Mouse (Mus musculus) intestine, embryonic 16.5 days (tissue): Measurements from ENCODE around the gene Tmem132b. TPM values are rescaled to one million over a fixed set of nuclear protein-coding genes. Genes with fewer than 3 reads are reported as not detected.

Source experiments
- ATAC-seq: fragments of 200-750 bp; cut with Nextera tagmentation; 2 replicates; pipeline ENCODE4 v1.8.0; 2017; ENCODE audit warnings: moderate TSS enrichment, moderate library complexity
- H3K27ac ChIP-seq: fragments of 300-500 bp; sonication (generic); 2 replicates; pipeline ENCODE4 v1.5.1; 2014; ENCODE audit warnings: mild to moderate bottlenecking, low read length
- H3K27me3 ChIP-seq: fragments of 300-500 bp; sonication (generic); replicated peaks from 2 replicates; pipeline ENCODE4 v1.6.1; 2014; ENCODE audit warnings: low read length, control low read depth, mixed read lengths; ENCODE audit not compliant: control insufficient read depth, insufficient read depth
- H3K36me3 ChIP-seq: fragments of 300-500 bp; sonication (generic); 2 replicates; pipeline ENCODE4 v1.6.1; 2014; ENCODE audit warnings: low read length, control low read depth; ENCODE audit not compliant: control insufficient read depth, insufficient read depth
- H3K4me1 ChIP-seq: fragments of 300-500 bp; sonication (generic); 2 replicates; pipeline ENCODE4 v1.6.1; 2014; ENCODE audit warnings: low read length, control low read depth, mixed read lengths; ENCODE audit not compliant: control insufficient read depth, insufficient read depth
- H3K4me2 ChIP-seq: fragments of 300-500 bp; sonication (generic); 2 replicates; pipeline ENCODE4 v1.6.1; 2014; ENCODE audit warnings: low read depth, low read length, control low read depth
- H3K4me3 ChIP-seq: fragments of 300-500 bp; sonication (generic); 2 replicates; pipeline ENCODE4 v1.5.1; 2014; ENCODE audit warnings: mild to moderate bottlenecking, low read length
- H3K9ac ChIP-seq: fragments of 300-500 bp; sonication (generic); 2 replicates; pipeline ENCODE4 v1.6.1; 2014; ENCODE audit warnings: low read depth, low read length
- H3K9me3 ChIP-seq: fragments of 300-500 bp; sonication (generic); 2 replicates; pipeline ENCODE4 v1.6.1; 2016; ENCODE audit warnings: low read length, control low read depth; ENCODE audit not compliant: control insufficient read depth
- WGBS: fragments of 180-500 bp; shearing (Covaris S2); extraction: QIAGEN DNeasy Blood & Tissue Kit; methylation state at CpG from one replicate; pipeline ENCODE4 v1.1.7; 2014; 5-methylcytosine and 5-hydroxymethylcytosine counted together
- polyA plus RNA-seq: library from polyadenylated mRNA; unstranded; fragments of >200 nt; fragmentation: Nextera tagmentation; extraction: Ambion mirVana; gene quantifications from 2 replicates; pipeline ENCODE4 v1.2.1, GENCODE M21; 2015

Gene Tmem132b
- polyA plus RNA-seq, 1 experiment from 2014 or later = 0.11 TPM

DNA sequence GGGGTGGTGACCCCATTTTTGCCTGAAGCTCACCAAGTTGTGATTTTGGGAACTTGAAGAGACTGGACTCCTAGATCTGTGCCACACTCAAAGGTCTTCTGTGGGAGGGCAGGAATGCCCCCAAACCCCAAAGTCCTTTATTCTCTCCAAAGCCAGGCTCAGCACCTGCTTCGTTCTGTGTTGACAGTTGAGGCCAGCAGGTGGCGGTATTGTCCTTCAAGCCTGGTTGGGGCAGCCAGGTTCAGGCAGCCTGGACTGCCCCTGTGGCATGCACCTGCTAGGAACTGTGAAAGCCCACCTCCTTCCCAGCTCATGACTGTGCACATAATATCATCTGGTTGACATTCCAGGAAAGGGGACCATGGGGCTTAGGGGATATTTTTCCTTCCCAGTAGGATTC lies 82.8 kb downstream of the Tmem132b start:
- H3K36me3 ChIP-seq = no peaks in the 10 kb centered on the region
- H3K9me3 ChIP-seq = no peaks in the 10 kb centered on the region
- H3K9ac ChIP-seq = no peak overlapping the region
- no peaks in the 10 kb centered on the region for H3K4me1 ChIP-seq
- no peak overlapping the region for H3K4me2 ChIP-seq
- no peak overlapping the region for H3K27ac ChIP-seq
- H3K27me3 ChIP-seq = no peaks in the 10 kb centered on the region
- 59% methylated on average over 2 of the region's 2 CpGs for WGBS
- no peak for ATAC-seq
- H3K4me3 ChIP-seq = no peak overlapping the region

- Histone ChIP-seq H3K9me3 (no peaks in the 10 kb centered on the region), H3K36me3 (no peaks in the 10 kb centered on the region), H3K4me3 (no peak overlapping the region), H3K4me2 (no peak overlapping the region), H3K27ac (no peak overlapping the region), H3K9ac (no peak overlapping the region), H3K27me3 (no peaks in the 10 kb centered on the region), H3K4me1 (no peaks in the 10 kb centered on the region)
- no peak for ATAC-seq
- WGBS = 94% methylated on average over 1 of the region's 1 CpGs
These were observed 85.5 kb downstream of the Tmem132b start for GRCm38 (mm10) chr5:125617050-125617449.

- Histone ChIP-seq H3K4me2 (no peak overlapping the region), H3K27ac (no peak overlapping the region), H3K36me3 (no peaks in the 10 kb centered on the region), H3K27me3 (no peaks in the 10 kb centered on the region), H3K4me1 (no peaks in the 10 kb centered on the region), H3K4me3 (no peak overlapping the region), H3K9ac (no peak overlapping the region), H3K9me3 (no peaks in the 10 kb centered on the region)
- ATAC-seq = no peak
- 89% methylated on average over 9 of the region's 9 CpGs for WGBS
These were observed 96.3 kb downstream of the Tmem132b start for GRCm38 (mm10) chr5:125627816-125628348.

- H3K9ac ChIP-seq = no peak overlapping the region
- ATAC-seq = no peak
- H3K4me1 ChIP-seq = no peaks in the 10 kb centered on the region
- no peak overlapping the region for H3K27ac ChIP-seq
- H3K27me3 ChIP-seq = no peaks in the 10 kb centered on the region
- no peaks in the 10 kb centered on the region for H3K9me3 ChIP-seq
- no peak overlapping the region for H3K4me2 ChIP-seq
- no peak overlapping the region for H3K4me3 ChIP-seq
- WGBS = 74% methylated on average over 6 of the region's 6 CpGs
- no peaks in the 10 kb centered on the region for H3K36me3 ChIP-seq
These were observed 103.1 kb downstream of the Tmem132b start for GRCm38 (mm10) chr5:125634666-125635065.

DNA sequence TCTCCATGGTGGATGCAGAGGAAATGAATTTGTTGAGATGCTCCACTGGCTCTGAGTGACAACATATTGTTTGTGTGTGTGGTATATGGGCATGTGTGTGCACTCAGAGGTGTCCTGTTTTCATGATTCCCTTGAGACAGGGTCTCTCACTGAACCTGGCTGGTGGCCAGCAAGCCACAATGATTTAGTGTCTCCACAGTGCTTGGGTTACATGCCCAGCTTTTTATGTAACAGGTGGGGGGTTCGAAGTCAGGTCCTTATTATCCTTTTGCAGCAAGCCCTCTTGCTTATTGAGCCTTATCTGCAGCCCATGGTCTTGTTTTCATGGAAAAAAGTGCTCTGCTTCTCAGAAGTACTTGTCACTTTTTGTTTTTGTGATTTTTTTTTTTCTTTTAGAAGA lies 109.4 kb downstream of the Tmem132b start:
- H3K4me2 ChIP-seq = no peak overlapping the region
- no peaks in the 10 kb centered on the region for H3K9me3 ChIP-seq
- no peaks in the 10 kb centered on the region for H3K36me3 ChIP-seq
- no peaks in the 10 kb centered on the region for H3K27me3 ChIP-seq
- H3K4me3 ChIP-seq = no peak overlapping the region
- no peak overlapping the region for H3K27ac ChIP-seq
- no peak overlapping the region for H3K9ac ChIP-seq
- no peaks in the 10 kb centered on the region for H3K4me1 ChIP-seq
- WGBS = 72% methylated on average over 1 of the region's 1 CpGs
- ATAC-seq = no peak

DNA sequence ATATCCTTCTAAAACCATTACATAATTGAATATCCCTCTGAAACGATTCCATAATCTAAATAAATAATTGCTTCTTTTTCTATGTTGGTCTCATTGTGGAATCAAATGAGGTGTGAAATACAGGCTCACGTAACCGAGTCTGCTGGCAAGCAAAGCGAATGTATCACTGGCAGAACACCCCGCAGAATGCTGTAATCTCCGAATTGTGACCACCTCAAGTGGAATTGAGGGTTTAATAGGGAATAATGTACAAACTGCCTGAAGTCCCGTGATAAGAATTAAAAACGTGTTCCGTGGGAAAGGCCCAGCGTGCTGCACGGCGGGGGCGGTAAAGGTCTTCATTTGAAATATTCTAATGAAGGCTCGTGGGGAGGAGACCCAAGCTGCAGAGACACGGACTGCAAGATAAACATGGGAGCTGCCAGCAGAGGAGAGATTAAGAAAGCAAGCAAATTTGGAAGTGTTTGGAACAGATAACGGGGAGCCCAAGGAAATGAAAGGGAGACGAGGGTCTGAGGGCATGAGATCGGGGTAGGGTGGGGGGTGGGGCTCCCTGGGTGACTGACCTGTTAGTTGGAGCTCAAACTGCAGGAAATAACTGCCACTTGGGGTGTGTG lies 110.1 kb downstream of the Tmem132b start:
- H3K4me1 ChIP-seq = no peaks in the 10 kb centered on the region

GRCm38 (mm10) chr5:125648236-125648635 lies 116.7 kb downstream of the Tmem132b start:
- no peaks in the 10 kb centered on the region for H3K27me3 ChIP-seq
- H3K27ac ChIP-seq = no peak overlapping the region
- no peaks in the 10 kb centered on the region for H3K4me1 ChIP-seq
- H3K4me2 ChIP-seq = no peak overlapping the region
- H3K9me3 ChIP-seq = no peaks in the 10 kb centered on the region
- H3K9ac ChIP-seq = no peak overlapping the region
- no peaks in the 10 kb centered on the region for H3K36me3 ChIP-seq
- H3K4me3 ChIP-seq = no peak overlapping the region
- no peak for ATAC-seq
- WGBS = 85% methylated on average over 6 of the region's 6 CpGs

More for the DNA sequence above, 110.1 kb downstream of the Tmem132b start:
- Histone ChIP-seq H3K4me2 (no peak overlapping the region), H3K9ac (no peak overlapping the region), H3K27me3 (no peaks in the 10 kb centered on the region), H3K9me3 (no peaks in the 10 kb centered on the region), H3K27ac (no peak overlapping the region), H3K36me3 (no peaks in the 10 kb centered on the region), H3K4me3 (no peak overlapping the region)
- WGBS = 60% methylated on average over 18 of the region's 18 CpGs
- no peak for ATAC-seq

- Histone ChIP-seq H3K4me2 (no peak overlapping the region), H3K9ac (no peak overlapping the region), H3K27ac (no peak overlapping the region), H3K4me3 (no peak overlapping the region), H3K9me3 (no peaks in the 10 kb centered on the region), H3K36me3 (no peaks in the 10 kb centered on the region), H3K27me3 (no peaks in the 10 kb centered on the region), H3K4me1 (no peaks in the 10 kb centered on the region)
- ATAC-seq = no peak
- 30% methylated on average over 2 of the region's 2 CpGs for whole genome bisulfite sequencing
These were observed 118.4 kb downstream of the Tmem132b start for GRCm38 (mm10) chr5:125649982-125650381.

- H3K9ac ChIP-seq = no peak overlapping the region
- H3K4me1 ChIP-seq = no peaks in the 10 kb centered on the region
- no peak for ATAC-seq
- H3K36me3 ChIP-seq = no peaks in the 10 kb centered on the region
- H3K4me3 ChIP-seq = no peak overlapping the region
- no peak overlapping the region for H3K27ac ChIP-seq
- no peak overlapping the region for H3K4me2 ChIP-seq
- H3K27me3 ChIP-seq = no peaks in the 10 kb centered on the region
- no peaks in the 10 kb centered on the region for H3K9me3 ChIP-seq
- 69% methylated on average over 5 of the region's 5 CpGs for WGBS
These were observed 126.5 kb downstream of the Tmem132b start for GRCm38 (mm10) chr5:125658101-125658500.
